ENCODE assay signal across 15 mouse cellular contexts in genomic region chr1:159290859-159291258, GRCm38 (mm10).
"Had no signal": no experiment of that assay in that cellular context is flagged by ENCODE, and none has a peak within 500 bp of the region (broad histone marks: within the 10 kb centered on the region; RNA-seq: fewer than 3 reads in every experiment).

No protein-coding gene starts in this region.

- H3K4me1 ChIP-seq: neural tube, embryonic 13.5 days; stomach, embryonic 15.5 days had no signal

- H3K9me3 ChIP-seq: liver, embryonic 13.5 days; neural tube, embryonic 13.5 days; stomach, embryonic 15.5 days had no signal

- ATAC-seq: lung, postnatal 0 days had no signal

- H3K4me3 ChIP-seq: left cerebral cortex, adult 2 months; liver, embryonic 13.5 days; myocyte; neural tube, embryonic 13.5 days; stomach, embryonic 15.5 days had no signal

- H3K9ac ChIP-seq: liver, embryonic 13.5 days; lung, embryonic 14.5 days; neural tube, embryonic 13.5 days; stomach, embryonic 15.5 days had no signal

- DNase-seq: layer of hippocampus, postnatal 36 days; liver, embryonic 13.5 days; right cerebral cortex, postnatal 14 days; right cerebral cortex, postnatal 4 days; spleen, adult 18-20 months; thymus, postnatal 25 days had no signal

- H3K4me2 ChIP-seq: liver, embryonic 13.5 days; lung, embryonic 14.5 days; midbrain, embryonic 11.5 days; neural tube, embryonic 13.5 days; stomach, embryonic 15.5 days had no signal

- H3K27ac ChIP-seq: kidney, postnatal 0 days; left cerebral cortex, adult 2 months; liver, embryonic 13.5 days; macrophage; neural tube, embryonic 13.5 days; stomach, embryonic 15.5 days had no signal

- H3K27me3 ChIP-seq: liver, embryonic 13.5 days; neural tube, embryonic 13.5 days; stomach, embryonic 15.5 days had no signal
